Mouse (Mus musculus) CD4-positive, CD25-positive, alpha-beta regulatory T cell, adult 2 months (primary cell): Measurements from ENCODE around the gene Six6.

Experiments used
- DNase-seq: peaks from one replicate; pipeline ENCODE4 v3.0.0-alpha.2; 2012; ENCODE audit warnings: low read depth, low spot score

Gene Six6

DNA sequence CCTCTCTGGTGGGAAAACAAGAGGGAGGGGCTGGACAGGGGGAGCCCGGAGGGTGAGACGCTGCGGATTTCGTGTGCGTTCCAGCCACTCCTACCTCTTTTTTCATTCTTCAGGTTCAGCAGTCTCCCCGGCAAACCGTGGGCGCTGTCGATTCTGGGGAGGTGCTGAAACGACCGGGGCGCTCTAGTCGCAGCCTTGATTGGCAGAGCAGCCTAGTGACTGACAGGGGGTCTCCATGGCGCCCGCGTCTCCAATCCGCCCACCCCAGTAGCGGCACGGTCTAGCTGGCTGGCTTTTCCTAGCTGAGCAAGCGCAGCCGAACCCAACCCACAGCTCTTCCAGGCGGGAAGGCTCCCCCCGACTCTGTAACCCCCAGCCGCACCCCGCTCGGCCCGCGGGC lies at the start of gene Six6:
Six6 (plus strand) TSS at position 277 of the 400 bp plus-strand sequence.
- no peak for DNase-seq

DNA sequence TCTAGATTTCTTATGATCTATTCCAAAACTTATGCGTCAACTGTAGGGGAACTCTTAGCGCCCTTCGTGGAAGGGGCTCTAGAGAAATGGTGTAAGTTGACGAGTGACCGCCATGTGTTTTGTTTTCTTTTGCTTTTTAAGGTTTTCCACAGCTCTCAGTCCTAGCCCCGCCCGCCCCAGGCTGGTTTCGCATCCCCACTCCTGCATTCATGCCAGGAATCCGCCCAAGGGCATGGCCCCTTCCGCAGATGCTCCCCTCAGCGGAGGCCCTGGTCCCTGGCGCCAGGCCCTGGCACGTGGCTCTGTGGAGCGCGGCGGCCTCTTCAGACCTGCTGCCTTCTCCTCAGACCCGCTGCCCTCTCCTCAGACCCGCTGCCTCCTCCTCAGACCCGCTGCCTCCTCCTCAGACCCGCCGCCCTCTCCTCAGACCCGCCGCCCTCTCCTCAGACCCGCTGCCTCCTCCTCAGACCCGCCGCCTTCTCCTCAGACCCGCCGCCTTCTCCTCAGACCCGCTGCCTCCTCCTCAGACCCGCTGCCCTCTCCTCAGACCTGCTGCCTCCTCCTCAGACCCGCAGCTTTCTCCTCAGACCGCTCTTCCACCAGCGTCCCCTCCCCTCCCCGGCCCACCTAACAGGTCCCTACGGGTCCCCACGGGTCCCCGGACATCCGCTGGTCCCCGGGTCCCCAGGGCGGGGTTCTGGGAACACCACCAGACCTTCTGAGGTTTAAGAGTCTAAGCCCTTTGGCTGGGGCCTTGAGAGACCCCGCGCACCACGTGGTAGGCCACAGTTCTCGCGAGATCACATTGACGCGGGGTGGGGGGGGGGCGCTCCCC lies 22.3 kb upstream of the Six6 start:
- DNase-seq: no peak

DNA sequence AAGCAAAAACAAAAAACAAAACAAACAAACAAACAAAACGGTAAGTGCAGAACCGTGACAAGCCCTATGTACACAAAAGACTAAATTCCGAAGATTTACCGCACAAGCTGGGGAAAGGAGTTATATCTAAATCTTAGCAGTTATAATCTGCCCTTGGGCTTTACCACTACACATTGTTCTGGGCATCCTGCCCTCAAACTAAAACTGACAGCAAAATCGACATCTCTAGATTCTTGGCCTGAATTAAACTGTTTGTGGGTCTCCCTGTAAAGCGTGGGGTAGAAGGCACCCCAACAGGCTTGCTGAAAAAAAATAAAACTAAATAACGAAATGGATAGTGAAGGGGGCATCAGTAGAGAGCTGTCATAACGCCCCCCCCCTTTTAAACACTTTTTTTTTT lies 2.9 kb upstream of the Six6 start:
- no peak for DNase-seq

DNA sequence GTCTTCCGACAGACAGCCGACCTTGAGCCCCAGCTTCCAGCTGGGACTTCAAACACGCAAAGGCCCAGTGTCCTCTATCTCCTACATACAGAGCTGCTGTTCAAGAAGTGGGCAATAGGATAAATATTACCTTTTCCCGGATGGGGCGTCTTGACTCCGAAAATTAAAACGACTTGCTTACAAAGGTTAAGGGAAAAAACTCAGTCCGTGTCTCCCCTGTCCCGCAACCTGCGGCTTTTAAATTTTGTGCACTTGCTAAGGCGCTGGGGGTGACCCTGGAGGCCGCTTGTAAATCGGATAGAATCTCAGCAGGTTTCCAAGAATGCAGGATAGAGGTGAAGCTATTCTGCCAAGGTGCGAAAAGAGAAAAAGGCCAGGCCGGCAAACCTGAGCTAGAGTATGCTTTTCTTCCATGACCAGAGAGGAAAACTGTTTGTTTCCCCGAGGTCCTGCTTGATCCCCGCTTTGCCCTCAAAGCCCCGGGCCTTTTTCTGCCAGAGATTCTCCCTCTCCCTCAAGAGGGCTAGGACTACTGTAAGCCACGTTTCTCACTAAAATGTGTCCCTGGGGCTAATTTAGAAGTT lies 2.1 kb upstream of the Six6 start:
- no peak for DNase-seq

DNA sequence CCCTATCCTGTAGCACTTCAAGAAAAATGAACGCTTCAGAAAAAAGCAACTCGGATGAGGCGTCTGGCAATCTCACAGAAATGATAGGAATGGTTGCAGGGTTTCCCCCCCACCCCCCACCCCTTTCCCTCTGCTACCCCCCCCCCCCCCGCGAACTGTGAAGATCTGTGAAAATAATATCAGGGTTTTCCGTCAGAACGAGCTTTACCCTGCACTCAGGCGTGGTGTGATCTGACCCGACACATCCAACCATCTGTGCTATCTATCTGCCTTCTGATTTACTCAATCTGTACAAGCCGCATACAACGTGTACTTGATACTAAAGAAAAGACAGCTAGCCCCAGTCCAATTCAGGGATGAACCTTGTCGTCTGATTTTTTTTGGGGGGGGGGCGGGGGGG lies 1.5 kb upstream of the Six6 start:
- no peak for DNase-seq

DNA sequence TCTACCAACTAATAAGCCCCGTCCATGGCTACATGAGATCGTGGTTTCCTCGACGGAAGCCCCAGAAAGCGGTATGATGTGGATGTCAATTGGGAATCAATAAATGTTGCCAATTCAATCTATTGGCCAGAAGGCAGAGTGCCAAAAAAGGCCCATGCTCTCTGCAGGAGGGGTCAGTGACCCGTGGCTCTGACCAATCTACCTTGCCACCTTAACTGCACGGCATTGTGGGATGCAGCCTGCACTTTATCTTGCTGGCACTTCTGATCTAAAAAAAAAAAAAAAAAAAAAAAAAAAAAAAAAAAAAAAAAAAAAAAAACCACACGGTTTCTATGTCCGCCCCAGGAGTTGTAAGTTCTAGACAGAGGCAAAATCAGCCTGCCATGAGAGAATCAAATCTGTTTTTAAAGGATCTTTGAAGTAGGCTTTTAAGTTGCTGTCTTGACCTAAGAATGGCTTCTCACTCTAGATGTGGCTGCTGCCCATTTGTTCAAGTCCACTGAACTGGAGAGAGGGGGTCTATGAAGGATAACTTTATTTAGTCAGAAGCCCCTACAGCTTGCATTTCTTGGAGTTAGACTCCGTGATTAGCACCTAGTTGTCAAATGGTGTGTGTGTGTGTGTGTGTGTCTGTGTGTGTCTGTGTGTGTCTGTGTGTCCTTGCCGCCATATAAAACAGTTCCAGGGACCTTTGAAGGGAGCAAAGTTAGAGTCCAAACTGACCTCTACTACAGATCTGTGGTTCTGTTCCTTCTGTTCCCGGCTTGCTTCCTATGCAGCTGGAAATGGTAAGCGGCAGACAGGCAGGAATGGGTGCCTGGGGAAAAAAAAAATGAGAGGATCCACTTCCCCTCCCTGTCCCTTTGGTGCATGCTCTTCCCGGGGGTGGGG lies 847 bp upstream of the Six6 start:
- DNase-seq: no peak

DNA sequence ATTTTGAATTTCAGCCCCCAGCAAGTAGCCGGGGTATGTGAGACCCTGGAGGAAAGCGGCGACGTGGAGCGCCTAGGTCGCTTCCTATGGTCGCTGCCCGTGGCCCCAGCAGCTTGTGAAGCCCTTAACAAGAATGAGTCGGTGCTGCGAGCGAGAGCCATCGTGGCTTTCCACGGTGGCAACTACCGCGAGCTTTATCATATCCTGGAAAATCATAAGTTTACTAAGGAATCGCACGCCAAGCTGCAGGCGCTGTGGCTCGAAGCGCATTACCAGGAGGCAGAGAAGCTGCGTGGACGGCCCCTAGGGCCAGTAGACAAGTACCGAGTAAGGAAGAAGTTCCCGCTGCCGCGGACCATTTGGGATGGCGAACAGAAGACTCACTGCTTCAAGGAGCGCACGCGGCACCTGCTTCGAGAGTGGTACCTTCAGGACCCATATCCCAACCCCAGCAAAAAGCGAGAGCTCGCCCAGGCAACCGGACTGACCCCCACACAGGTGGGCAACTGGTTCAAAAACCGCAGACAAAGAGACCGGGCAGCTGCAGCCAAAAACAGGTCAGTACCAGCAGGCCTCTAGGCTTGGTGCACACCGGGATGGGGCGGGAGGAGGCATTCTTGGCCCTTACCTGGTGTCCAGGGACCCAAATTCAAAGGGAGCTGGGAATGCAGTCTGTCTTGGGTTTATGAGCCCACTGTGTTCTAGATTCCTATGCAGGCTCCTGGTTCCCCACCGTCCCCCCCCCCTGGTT lies 554 bp downstream of the Six6 start, which contains the start of gene 4930447C04Rik:
4930447C04Rik (minus strand) TSS at position 704 of the 751 bp plus-strand sequence.
- DNase-seq: no peak

DNA sequence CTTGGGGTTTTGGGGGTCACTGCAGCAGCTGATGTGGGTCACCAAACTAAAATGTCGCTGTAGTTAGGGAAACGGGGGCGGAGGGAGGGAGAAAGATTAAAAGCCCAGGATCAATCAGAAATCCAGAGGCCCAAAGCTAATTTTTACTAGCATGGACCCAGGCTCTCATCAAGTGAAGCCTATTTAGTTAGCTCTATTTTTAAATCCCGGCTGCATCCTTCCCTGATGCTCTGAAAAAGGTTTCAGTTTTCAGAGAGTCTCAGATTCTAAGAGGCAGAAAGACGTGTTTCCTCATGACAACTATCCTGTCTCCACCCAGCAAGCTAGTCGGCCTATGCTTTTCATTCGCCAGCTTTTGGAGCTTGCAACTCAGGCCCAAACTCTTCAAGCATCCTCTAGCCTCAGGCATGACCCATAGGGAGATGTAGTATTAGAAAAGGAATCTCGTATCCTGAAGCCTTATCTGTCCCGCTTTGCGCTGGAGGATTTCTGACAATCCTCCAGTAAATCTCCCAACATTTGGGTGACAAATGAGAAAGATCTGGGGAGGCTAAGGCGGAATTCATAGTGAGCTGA lies 1.2 kb downstream of the Six6 start:
- DNase-seq: no peak

DNA sequence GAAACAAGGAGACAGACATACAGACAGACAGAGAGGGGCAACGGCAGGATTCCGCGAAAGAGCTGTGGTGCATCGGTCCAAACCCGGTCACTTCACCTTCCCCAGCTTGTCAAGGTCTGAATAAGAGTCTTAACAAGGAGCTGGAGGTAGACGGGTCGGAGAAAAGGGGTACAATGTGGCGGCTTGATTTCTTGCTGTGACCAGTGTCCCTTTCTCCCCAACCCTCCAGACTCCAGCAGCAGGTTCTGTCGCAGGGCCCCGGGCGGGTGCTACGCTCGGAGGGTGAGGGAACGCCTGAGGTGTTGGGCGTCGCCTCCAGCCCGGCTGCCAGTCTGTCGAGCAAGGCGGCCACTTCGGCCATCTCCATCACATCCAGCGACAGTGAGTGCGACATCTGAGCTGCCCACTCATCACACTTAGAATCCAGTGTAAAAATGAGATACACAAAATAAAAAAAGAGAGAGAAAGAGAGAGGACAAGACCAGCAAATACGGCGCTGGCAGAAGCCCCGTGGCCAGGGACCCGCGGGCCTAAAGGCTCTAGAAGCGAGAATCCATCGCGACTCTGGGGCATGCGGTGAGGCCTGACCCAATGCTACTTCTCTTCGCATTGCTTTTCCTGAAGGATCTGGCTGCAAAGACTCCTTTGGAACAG lies 1.8 kb downstream of the Six6 start:
- no peak for DNase-seq

DNA sequence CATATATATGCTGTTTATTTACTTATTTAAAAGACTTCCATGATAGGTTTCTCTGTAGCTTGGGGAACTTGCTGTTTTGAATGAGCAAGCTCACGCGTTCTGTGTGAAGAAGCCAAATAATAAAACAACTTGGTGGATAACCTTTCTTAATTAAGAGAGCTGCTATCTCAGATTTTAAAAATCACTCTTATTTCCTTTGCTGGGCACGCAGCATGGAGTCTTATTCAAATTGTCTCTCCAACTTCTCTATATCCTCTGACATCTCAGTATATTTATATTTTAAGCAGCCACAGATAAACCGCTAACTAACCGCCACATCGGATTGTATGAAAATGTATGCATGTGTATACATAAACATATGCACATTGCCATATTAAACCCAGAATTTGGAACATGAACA lies 2.5 kb downstream of the Six6 start:
- no peak for DNase-seq

DNA sequence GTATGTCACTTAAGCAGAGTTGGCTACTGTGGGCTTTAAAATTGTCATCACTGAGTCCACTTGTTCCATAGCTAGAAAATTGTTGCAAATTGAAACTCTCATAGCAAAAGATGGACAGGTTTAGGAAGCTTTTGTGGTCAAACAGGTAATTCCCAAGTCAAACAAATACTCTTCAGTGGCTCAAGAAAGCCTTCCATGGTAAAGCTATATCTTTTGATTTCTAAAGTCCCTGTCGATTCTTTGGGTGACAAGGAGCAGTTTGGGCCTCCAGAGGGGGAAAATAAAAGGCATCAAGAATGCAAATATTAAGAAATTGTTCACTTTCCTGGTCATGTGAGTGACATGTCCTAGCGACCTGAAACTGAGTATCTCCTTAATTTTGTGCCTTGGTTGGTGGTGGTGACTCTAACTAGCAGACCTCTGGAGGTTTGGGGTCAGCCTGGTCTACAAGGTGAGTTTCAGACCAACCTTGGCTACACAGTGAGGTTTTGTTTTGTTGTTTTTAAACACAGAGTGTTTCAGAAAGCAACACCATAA lies 4.0 kb downstream of the Six6 start:
- DNase-seq: no peak

DNA sequence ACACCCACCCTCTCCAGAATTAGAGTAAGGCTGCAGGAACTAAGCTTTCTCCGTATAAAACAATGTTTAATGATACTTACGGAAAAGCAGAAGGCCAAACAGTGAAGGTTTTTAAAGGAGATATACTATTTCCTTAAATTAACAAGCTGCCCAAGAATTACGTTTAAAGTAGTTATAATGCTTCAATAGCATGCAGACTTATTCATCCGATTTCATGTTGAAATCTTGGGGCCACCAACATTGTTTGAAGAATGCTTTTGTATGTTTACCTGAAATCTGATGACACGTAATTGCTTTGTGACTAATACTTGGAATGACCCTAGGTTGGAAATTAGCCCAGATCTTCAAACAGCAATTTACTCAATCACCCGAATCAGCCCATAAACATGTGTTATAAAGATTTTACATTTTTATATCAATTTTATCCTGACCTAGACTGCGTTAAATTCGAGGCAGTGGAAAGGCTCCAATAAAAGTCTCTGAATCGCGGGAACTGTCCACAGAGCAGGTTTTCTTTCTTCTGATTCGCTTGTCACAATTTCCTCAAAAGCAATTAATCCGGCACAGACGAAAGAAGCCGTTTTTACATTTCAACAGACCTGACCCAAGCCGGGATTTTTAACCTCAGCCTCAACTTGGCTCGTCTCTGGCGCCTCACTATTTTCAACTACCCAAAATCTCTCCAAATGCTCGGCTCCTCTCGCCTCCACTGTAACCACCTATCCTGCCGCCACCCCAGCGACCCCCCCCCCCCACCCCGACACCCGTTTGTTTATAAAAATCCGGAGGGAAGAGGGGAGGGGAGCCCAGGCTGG lies 4.9 kb downstream of the Six6 start:
- no peak for DNase-seq

DNA sequence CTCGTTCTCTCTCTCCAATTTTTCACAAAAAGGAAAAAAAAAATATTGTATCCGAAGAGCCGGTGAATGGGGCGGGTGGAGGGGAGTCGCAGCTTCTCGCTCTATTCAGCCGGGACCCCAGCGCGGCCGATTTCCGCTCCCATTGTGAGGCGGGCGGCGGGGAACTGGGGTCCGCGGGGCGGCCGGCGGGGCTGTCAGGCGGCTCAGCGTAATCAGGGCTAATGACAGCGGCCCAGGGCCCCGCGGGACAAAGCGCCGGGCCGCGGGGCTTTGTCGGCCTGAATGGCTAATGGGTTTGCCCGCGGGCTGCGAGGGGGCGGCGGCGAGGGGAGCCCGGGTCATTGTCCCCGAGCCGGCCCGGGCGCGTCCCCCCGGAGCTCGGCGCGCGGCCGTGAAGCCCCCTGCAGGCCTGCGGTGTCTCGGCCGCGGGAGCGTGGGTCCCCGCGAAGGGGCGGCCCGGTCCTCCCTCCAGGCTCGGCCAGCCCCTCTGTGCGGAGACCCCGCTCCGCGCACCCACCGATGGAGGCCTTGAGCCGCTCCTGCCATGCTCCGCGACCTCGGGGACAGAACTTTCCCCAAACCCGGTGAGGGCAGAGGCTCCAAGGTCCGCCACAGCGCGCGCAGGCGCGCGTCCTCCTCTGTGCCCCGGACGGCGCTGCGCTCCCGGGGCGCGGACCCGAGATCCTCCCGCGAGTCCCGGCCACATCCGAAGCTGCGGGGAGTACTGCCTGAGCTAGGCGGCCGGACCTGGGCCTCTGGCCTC lies 5.8 kb downstream of the Six6 start:
- no peak for DNase-seq

DNA sequence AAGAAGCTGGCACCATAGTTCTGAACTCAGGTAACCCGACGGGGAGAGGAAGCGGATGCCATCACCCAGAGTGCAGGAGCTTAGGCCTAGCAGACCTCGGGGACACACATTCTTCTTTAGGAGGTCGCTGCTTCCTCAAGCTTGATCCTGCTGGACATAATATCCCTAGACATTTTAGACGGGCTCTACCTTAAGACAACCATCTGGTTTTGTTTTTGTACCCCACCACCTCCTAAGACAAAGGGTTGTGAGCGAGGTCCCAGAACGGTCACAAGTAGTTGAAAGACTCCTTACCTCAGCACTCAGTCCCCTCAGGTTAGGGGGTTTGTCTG lies 6.3 kb downstream of the Six6 start:
- no peak for DNase-seq

DNA sequence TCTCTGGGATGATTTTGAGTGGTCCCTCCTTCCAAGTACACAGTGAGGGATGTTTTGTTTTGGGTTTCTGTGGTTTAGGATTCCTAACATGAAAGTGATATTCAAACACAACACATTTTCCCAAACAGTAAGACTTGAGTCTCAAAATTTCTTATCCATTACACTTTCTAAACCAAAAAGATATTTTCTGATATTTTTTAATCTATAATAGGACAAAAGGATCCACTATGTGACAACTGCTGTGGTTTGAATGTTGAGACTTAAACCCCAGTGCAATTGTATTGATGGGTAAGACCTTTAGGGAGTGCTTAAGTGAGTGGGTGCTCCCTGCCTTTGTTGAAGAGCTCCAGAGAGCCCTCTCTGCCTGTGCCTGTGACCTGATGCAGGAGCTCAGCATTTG lies 7.1 kb downstream of the Six6 start:
- DNase-seq: no peak

DNA sequence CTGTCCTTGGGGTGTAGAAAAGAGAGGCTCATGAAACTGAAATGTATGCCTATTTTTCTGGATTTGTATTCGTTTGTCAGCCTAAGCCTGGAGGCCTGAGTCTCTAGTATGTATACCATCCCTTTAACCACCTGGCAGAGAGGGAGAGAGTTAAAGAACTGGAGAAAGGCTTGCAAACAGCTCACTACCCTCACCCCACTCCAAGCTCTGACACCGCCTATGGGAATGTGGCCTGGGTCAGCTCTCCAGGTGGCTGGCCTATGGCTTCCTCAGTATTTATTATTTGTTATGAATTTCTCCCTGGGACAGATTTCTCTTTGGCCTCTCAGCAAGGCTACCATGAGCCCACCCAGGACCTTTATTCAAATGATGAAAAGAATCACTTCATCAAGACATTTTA lies 7.6 kb downstream of the Six6 start:
- DNase-seq: no peak

DNA sequence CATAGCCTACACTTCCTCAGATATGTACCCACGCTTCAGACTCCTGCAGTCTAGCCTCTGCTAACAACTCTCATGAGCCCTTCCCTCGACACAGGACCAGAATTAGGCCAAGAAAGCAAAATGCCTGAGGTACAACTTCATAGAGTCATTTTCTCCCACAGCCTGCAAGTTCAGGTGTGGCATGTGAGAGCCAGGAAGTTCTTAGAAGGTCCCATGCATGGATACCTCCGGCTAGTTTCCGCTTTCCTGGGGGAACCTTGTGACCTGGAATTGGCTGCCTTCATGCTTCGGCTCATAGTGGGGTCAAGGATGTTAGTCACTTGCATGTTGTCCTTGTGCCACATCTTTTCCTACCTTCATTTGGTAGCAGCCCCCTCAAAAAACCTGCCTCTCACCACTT lies 13.4 kb downstream of the Six6 start:
- no peak for DNase-seq

DNA sequence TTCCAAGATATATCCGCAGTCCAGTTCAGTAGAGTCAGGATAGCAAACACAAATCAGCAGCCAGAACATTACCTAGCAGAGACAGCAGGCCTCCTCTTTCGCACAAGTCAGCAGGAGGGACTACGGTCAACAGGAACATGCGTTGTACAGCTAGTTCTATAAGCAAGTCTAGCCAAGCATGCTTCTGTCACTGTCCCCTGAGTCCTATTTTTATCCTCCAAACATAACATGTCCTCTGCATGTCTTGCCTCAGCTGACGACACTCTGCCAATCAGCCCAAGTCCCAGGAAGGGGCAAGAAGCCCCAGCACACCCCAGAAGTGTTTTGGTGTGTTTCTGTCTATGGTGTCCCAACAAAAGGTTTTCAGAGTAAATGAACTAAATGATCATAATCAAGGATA lies 14.2 kb downstream of the Six6 start:
- DNase-seq: no peak

DNA sequence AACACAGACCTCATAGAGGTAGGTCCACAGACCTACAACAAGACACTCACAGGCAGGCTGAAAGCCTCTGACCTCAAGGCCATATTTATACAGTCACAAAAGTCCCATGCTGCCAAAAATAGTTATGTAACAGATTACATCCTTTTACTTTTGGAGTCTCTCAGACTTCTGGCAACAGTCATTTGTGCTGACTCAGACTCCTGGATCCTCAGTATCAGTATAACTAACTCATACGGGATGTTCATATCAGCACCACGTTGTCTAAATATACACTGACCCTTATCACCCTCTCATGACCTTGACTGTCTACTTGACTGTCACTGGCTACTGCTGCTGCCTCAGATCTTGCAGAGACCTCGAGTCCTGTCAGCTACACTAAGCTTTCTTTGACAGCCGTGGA lies 15.2 kb downstream of the Six6 start:
- no peak for DNase-seq
